Comparison of ENCODE assay signal across 7 mouse cellular contexts in the genomic region with DNA sequence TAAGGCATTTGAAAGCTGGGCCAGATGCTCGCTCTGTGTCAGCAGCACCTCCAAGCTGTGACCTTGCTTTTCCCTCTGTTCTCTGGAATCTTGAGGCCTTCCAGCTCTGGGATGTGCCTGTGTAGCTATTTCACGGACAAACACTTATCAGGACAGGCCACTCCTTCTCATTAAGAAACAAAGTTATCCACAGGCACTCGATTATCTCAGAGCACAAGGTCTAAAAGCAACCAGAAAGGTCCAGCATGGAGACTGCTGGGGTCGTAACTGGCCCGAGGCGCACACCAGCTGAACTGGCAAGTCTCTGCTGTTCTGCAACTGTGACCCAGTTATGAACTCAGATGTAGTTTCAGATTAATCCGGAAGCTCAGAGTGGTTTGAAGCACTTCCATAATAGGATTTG.
A peak's percentile ranks its signal among the peaks of the same experiment; 100 is the strongest.
DNase-seq lines count a peak whose midpoint lies in the region; ATAC-seq and TF ChIP-seq lines count a peak whose summit lies in the region.

No protein-coding gene starts in this region.

- H3K4me2 ChIP-seq in heart, embryonic 12.5 days, result 0 out of 2 replicates have a peak overlapping the region, but pooled peaks have one; percentile 19
- no peak overlapping the region for H3K4me2 ChIP-seq in forebrain, embryonic 15.5 days (replicated peaks)

- no peak overlapping the region for H3K9ac ChIP-seq in heart, embryonic 12.5 days
- H3K9ac ChIP-seq in forebrain, embryonic 15.5 days (replicated peaks), result no peak overlapping the region

- no peaks in the 10 kb centered on the region for H3K9me3 ChIP-seq in heart, embryonic 12.5 days (replicated peaks)
- H3K9me3 ChIP-seq in forebrain, embryonic 15.5 days, result no peaks in the 10 kb centered on the region

- H3K27ac ChIP-seq in heart, embryonic 12.5 days (ENCODE audit: poor library complexity, severe bottlenecking), result peak overlapping the region; percentile 60
- peak overlapping the region; percentile 77 for H3K27ac ChIP-seq in small intestine, adult 2 months (ENCODE audit: insufficient read depth, low read depth, low read length)
- H3K27ac ChIP-seq in forebrain, embryonic 15.5 days (replicated peaks), result no peak overlapping the region

- 16% methylated on average over 7 of the region's 7 CpGs for WGBS in heart, embryonic 12.5 days
- WGBS in small intestine, adult 2 months, result 13% methylated on average over 7 of the region's 7 CpGs
- 82% methylated on average over 7 of the region's 7 CpGs for WGBS in forebrain, embryonic 15.5 days

- no peak for TF ChIP-seq POLR2A in small intestine, adult 2 months (IDR thresholded peaks at IDR 0.05; ENCODE audit: low read depth, low read length)

- peaks cover 5% of the 10 kb centered on the region for H3K36me3 ChIP-seq in heart, embryonic 12.5 days
- H3K36me3 ChIP-seq in small intestine, adult 2 months (ENCODE audit: control insufficient read depth, insufficient read depth, low read length), result no peaks in the 10 kb centered on the region; the same call in 1 of the 2 replicates
- no peaks in the 10 kb centered on the region for H3K36me3 ChIP-seq in forebrain, embryonic 15.5 days

- no peak for TF ChIP-seq CTCF in small intestine, adult 2 months (IDR thresholded peaks at IDR 0.05; ENCODE audit: extremely low read depth, insufficient read length, insufficient replicate concordance, low read depth, low read length)

- peaks cover 62% of the 10 kb centered on the region for H3K4me1 ChIP-seq in heart, embryonic 12.5 days (replicated peaks)
- peaks cover 31% of the 10 kb centered on the region for H3K4me1 ChIP-seq in small intestine, adult 2 months (ENCODE audit: control insufficient read depth, insufficient read depth, insufficient read length, low read length)
- H3K4me1 ChIP-seq in forebrain, embryonic 15.5 days, result peaks cover 12% of the 10 kb centered on the region

- no peaks in the 10 kb centered on the region for H3K27me3 ChIP-seq in heart, embryonic 12.5 days (replicated peaks)
- H3K27me3 ChIP-seq in small intestine, adult 2 months (ENCODE audit: control insufficient read depth, insufficient read depth, low read length), result no peaks in the 10 kb centered on the region
- no peaks in the 10 kb centered on the region for H3K27me3 ChIP-seq in forebrain, embryonic 15.5 days

- ATAC-seq in heart, embryonic 12.5 days (ENCODE audit: insufficient number of reproducible peaks, low FRiP score), result peak; percentile 45; the same call in 1 of the 2 replicates
- ATAC-seq in forebrain, embryonic 15.5 days (replicated peaks), result no peak

- DNase-seq in ovary, adult 18-20 months (ENCODE audit: low spot score), result peak; percentile 84
- DNase-seq in ovary, postnatal 10 days (ENCODE audit: low spot score), result no peak
- peak; percentile 31 for DNase-seq in liver
- DNase-seq in layer of hippocampus, postnatal 14 days (ENCODE audit: low spot score in 2 of 2), result no peak

- no peak overlapping the region for H3K4me3 ChIP-seq in heart, embryonic 12.5 days
- no peak overlapping the region for H3K4me3 ChIP-seq in small intestine, adult 2 months (ENCODE audit: low read depth, low read length)
- H3K4me3 ChIP-seq in forebrain, embryonic 15.5 days, result no peak overlapping the region

Comparison
In these comparisons a context has a peak if more than half of its experiments do, and no peak if none do; other contexts are left out.
1. DNase-seq: peak in ovary, adult 18-20 months (single experiment) and liver (single experiment); none in ovary, postnatal 10 days (single experiment) and layer of hippocampus, postnatal 14 days (0 of 2).